Mouse (Mus musculus) testis, adult 2 months (tissue): ENCODE measurements around the gene Amz2. TPM values are rescaled to one million over a fixed set of nuclear protein-coding genes. Genes with fewer than 3 reads are reported as not detected.

Experiments used
- H3K27ac ChIP-seq: fragments of 200-500 bp; 2 replicates; pipeline ENCODE4 v1.5.1; 2012; ENCODE audit warnings: low read depth, low read length; ENCODE audit not compliant: control insufficient read depth, insufficient read depth
- H3K27me3 ChIP-seq: fragments of 200-500 bp; 2 replicates; pipeline ENCODE4 v1.6.1; 2012; ENCODE audit warnings: mild to moderate bottlenecking, low read length, moderate library complexity; ENCODE audit not compliant: control insufficient read depth, insufficient read depth
- H3K36me3 ChIP-seq: fragments of 200-500 bp; 2 replicates; pipeline ENCODE4 v1.6.1; 2012; ENCODE audit warnings: mild to moderate bottlenecking, low read length; ENCODE audit not compliant: control insufficient read depth, insufficient read depth
- H3K4me1 ChIP-seq: fragments of 200-500 bp; 2 replicates; pipeline ENCODE4 v1.6.1; 2012; ENCODE audit warnings: low read length; ENCODE audit not compliant: control insufficient read depth, insufficient read depth
- H3K4me3 ChIP-seq: fragments of 200-500 bp; 2 replicates; pipeline ENCODE4 v1.5.1; 2012; ENCODE audit warnings: low read depth, mild to moderate bottlenecking, low read length, moderate library complexity, mixed read lengths; ENCODE audit not compliant: control insufficient read depth
- CTCF ChIP-seq: fragments of 200-500 bp; IDR thresholded peaks from 2 replicates; pipeline ENCODE4 v1.5.1; 2012; ENCODE audit warnings: low read depth, mild to moderate bottlenecking, inconsistent platforms, low read length, moderate library complexity; ENCODE audit not compliant: control insufficient read depth, insufficient read depth, insufficient replicate concordance
- POLR2A ChIP-seq: fragments of 200-500 bp; IDR thresholded peaks from 2 replicates; pipeline ENCODE4 v1.6.1; 2012; ENCODE audit warnings: low read depth, mild to moderate bottlenecking, inconsistent platforms, low read length, moderate library complexity; ENCODE audit not compliant: control insufficient read depth
- polyA plus RNA-seq: library from polyadenylated mRNA; depleted of rRNA; stranded (reverse); fragments of >200 nt; gene quantifications from 2 replicates; pipeline ENCODE4 v1.2.3, GENCODE M21; 2012

The Amz2 gene
- polyA plus RNA-seq, 1 experiment, result 458 TPM

DNA sequence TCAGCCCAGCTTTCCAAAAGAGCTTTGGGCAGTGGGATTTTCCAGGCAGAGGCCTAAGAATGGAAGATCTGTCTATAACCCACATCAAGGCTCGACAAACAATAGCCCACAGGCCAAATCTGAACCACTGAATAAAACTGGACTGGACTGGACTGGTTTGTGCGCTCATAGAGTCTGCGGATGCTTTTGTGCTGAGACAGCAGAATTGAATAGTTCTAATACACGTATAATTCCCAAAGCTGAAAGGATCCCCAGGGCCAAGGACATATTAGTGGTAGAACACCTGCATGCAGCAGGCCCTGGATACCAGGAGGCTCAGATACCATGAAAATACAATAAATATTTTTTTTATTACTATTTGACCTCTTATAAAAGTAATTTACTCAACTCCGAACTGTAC is 30.5 kb downstream of the Amz2 start:
- TF ChIP-seq POLR2A, result no peak
- no peak for TF ChIP-seq CTCF
- no peaks in the 10 kb centered on the region for H3K36me3 ChIP-seq
- H3K27me3 ChIP-seq, result no peaks in the 10 kb centered on the region
- no peak overlapping the region for H3K4me3 ChIP-seq
- H3K4me1 ChIP-seq, result no peaks in the 10 kb centered on the region; the same call in 1 of the 2 replicates
- no peak overlapping the region for H3K27ac ChIP-seq

DNA sequence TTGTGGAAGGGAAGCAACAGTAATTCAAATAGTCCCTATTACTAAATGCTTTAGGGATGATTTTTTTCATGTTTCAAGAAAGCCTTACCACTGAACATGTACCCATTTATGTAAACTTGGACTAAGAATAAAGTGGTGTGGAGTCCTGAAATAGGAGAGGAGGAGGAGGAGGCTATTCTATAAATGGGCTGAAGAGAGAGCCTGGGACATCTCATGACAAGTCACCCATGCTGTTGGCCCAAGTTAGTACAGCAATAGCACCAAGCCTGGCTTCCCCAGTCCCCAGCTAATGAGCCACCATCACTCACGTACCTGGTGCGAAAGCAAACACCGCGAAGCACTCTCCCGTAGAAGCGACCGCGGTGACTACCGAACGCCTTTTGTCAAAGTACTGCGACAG is 32.4 kb downstream of the Amz2 start:
- Histone ChIP-seq H3K4me3 (no peak overlapping the region), H3K36me3 (no peaks in the 10 kb centered on the region), H3K27me3 (no peaks in the 10 kb centered on the region), H3K4me1 (no peaks in the 10 kb centered on the region; the same call in 1 of the 2 replicates), H3K27ac (no peak overlapping the region)
- TF ChIP-seq CTCF, result no peak
- no peak for TF ChIP-seq POLR2A

DNA sequence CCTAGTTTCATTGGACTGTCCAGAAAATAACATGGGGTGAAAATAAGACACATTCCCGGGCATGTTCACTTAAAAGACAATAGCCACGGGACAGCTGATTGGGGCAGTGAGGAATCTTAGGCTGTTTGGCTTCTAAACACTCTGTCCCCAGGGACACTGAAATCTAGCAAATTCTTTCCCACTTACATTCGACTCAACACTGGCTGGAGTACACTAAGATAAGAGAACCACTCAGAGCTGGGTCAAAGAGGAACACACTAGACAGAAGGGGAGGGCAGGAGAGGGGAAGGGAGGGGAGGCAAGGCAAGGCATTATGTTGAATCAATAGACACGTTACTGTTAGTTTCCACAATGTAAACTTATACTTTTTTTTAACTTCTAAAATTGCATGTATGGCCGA is 34.8 kb downstream of the Amz2 start:
- TF ChIP-seq POLR2A (no peak), CTCF (no peak)
- Histone ChIP-seq H3K4me1 (no peaks in the 10 kb centered on the region), H3K27ac (no peak overlapping the region), H3K36me3 (no peaks in the 10 kb centered on the region), H3K4me3 (no peak overlapping the region), H3K27me3 (no peaks in the 10 kb centered on the region)

DNA sequence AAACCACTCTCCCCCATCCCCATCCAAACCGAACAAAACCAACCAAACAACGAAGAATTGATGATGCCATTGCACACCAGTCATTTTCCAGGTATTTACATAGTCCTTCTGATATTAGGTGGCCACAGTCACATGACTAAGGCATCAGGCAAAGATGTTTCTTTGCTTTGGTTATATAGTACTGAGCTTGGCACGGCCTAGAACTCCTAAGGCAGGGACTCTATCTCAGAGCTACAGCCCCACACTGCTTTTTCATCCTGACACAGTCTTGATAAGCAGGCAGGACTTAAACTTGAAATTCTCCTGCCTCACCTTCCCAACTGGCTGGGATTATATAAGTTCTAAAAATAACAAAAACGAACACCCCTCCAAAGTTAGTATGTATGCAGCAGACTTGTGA is 39.3 kb downstream of the Amz2 start:
- no peak for TF ChIP-seq CTCF
- no peak for TF ChIP-seq POLR2A
- Histone ChIP-seq H3K4me1 (no peaks in the 10 kb centered on the region), H3K27me3 (no peaks in the 10 kb centered on the region), H3K27ac (no peak overlapping the region), H3K4me3 (no peak overlapping the region), H3K36me3 (no peaks in the 10 kb centered on the region)

- H3K4me1 ChIP-seq, result no peaks in the 10 kb centered on the region; the same call in 1 of the 2 replicates
- H3K27me3 ChIP-seq, result no peaks in the 10 kb centered on the region
- no peaks in the 10 kb centered on the region for H3K36me3 ChIP-seq
- TF ChIP-seq POLR2A, result no peak
- TF ChIP-seq CTCF, result no peak
- no peak overlapping the region for H3K27ac ChIP-seq
- H3K4me3 ChIP-seq, result no peak overlapping the region
Measured at GRCm38 (mm10) chr11:109466987-109467386, 41.2 kb downstream of the Amz2 start.

- no peak overlapping the region for H3K27ac ChIP-seq
- no peak overlapping the region for H3K4me3 ChIP-seq
- no peaks in the 10 kb centered on the region for H3K27me3 ChIP-seq
- H3K36me3 ChIP-seq, result no peaks in the 10 kb centered on the region
- TF ChIP-seq CTCF (no peak), POLR2A (no peak)
- peaks cover 6% of the 10 kb centered on the region for H3K4me1 ChIP-seq
Measured at GRCm38 (mm10) chr11:109468133-109468532, 42.4 kb downstream of the Amz2 start.

DNA sequence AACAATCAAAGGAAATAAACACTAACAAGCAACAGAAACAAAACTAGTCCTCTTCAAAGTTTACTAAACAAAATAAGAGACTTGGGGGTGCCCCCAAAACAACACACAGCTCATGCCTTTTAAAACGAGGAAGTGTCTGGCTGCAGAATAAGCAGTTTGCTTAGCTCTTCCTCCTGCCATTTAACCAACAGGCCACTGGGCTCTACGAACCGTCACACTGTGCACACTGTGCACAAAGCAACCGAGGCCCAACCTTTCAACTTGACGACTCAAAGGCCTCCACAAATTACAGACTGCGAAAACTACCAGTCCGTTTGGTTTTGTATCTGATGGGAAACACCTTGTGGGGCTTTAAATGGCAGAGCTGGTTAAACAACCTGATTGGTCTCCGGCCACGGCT is 44.4 kb downstream of the Amz2 start:
- no peak for TF ChIP-seq CTCF
- no peak for TF ChIP-seq POLR2A
- Histone ChIP-seq H3K36me3 (no peaks in the 10 kb centered on the region), H3K27me3 (no peaks in the 10 kb centered on the region), H3K4me1 (peaks cover 10% of the 10 kb centered on the region), H3K27ac (no peak overlapping the region), H3K4me3 (no peak overlapping the region)

GRCm38 (mm10) chr11:109470921-109471861 is 45.4 kb downstream of the Amz2 start:
- Histone ChIP-seq H3K27me3 (no peaks in the 10 kb centered on the region), H3K27ac (no peak overlapping the region), H3K36me3 (no peaks in the 10 kb centered on the region), H3K4me3 (no peak overlapping the region), H3K4me1 (peaks cover 10% of the 10 kb centered on the region)
- no peak for TF ChIP-seq POLR2A
- TF ChIP-seq CTCF, result no peak
